Mouse (Mus musculus): ENCODE results near the gene Sfxn5.

DNA sequence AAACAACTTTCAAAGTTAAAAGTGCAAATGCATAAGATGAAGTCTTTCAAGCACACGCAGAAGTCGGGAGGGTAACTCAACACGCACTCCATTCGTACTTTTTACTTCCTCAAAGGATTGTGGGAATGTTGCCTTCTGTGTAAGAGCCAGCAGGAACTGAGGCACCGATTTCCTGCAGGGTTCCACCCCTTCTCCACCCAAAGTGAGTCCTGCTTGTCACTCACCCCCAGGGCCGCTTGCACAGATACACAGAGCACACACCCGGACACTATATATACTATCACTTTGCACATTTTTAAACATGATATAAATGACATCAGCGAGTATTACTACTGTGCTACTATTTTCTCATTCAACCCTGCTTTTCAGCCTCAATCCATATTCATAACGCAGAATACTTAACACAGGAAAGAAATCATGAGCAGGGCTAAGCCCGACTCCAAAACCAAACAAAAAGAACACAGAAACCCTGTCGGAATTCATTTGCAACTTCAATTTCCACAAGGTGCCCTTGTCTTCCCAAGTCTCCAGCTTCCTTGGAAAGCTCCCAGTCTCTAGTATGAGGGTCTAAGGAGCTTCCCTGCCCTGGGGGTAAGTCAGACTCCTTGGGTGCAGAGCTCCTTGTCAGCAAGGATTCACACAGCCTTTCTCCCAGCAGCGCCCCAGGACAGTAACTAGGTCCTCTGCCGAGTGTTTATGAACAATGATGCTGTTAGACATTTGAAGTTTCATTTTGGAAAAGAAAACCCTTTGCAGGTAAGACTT is 46.8 kb downstream of the Sfxn5 start:
- TF ChIP-seq GATA1 (IDR thresholded peaks at IDR 0.05; ENCODE audit: borderline replicate concordance, low read length) = no peak
- TF ChIP-seq FLI1 (IDR thresholded peaks at IDR 0.05; ENCODE audit: low read length) = no peak
